Mouse (Mus musculus) CD8-positive naive resting alpha-beta T cell, adult 57 days (primary cell): ENCODE measurements around the gene Fam199x. TPM values are rescaled to one million over a fixed set of nuclear protein-coding genes. Genes with fewer than 3 reads are reported as not detected.

Source experiments
- total RNA-seq: library from RNA; stranded (reverse); gene quantifications from one replicate; pipeline ENCODE4 v1.2.4, GENCODE M21; 2023

The Fam199x gene
- total RNA-seq, result 7.4 TPM

DNA sequence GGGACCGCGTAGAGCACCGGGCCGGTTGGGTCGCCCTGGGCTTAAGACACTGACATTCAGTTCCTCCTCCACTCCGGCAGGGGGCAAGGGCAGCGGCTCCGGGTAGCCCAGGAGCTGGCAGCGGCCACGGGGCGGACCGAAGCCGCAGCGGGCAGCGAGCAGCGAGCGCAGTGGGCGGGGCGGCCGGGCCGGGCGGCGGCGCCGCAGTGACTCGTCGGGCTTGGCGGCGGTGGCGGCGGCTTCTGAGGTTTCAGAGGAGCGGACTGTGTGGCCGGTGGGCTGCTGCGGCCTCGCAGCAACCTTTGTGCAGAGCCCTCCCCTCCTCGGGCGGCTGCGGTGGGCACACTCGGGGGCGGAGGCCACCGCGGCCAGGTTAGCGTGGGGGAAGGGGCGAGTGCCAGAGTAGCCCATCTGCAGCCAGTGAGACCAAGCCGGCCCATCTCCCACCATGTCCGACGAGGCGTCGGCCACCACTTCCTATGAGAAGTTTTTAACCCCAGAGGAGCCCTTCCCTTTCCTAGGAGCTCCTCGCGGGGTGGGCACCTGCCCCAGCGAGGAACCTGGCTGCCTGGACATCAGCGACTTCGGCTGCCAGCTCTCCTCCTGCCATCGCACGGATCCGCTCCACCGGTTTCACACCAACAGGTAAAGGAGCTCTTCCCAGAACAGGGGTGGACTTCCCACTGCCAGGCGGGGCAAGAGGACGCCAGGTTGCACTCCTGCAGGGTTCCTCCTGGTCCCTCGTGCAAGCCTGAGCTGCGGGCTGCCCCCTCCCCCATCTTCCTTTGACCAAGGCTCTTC lies at the start of gene Fam199x:
Gene Fam199x (plus strand): TSS at position 170 of the 801 bp plus-strand sequence.

GRCm38 (mm10) chrX:137038000-137038483 lies 11.4 kb upstream of the Fam199x start, which contains the start of gene Slc25a53:
TSS of gene Slc25a53 (minus strand) at chrX:137038302.

DNA sequence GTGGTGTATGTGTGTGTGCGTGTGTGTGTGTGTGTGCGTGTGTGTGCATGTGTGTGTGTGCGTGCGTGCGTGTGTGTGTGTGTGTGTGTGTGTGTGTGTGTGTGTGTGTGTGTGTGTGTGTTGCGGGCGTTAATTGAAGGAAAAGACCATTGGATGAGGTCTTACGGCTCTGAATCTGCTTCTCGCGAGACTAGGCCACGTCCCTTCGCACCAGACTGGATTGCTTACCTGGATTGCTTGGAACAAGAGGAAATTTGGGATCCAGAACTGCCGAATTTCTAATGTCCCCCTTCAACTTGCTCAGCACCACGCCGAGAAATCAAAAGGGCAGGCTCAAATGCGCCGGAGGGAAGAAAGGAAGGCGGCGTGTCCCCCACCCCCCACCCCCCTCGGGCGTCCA lies 72.3 kb downstream of the Fam199x start, which contains the start of gene Esx1:
Gene Esx1 (minus strand): TSS at position 366 of the 400 bp plus-strand sequence.

Other genes starting within 250 kb of the Fam199x start
- gene Plp1, start 226.9 kb upstream of the Fam199x start, total RNA-seq, result 4.7 TPM
- gene Rab9b, start 180.8 kb upstream of the Fam199x start, total RNA-seq, result not detected
- not detected for gene H2bfm, start 122.3 kb upstream of the Fam199x start, total RNA-seq
- gene Tmsb15b2, start 74.1 kb upstream of the Fam199x start, total RNA-seq, result 33.4 TPM
- gene Tmsb15l, start 72.7 kb upstream of the Fam199x start, total RNA-seq, result not detected
- 9.3 TPM for gene Tmsb15b1, start 72.7 kb upstream of the Fam199x start, total RNA-seq
- 4.9 TPM for gene Zcchc18, start 56.4 kb upstream of the Fam199x start, total RNA-seq
- 35.6 TPM for gene Slc25a53, start 11.3 kb upstream of the Fam199x start, total RNA-seq
- gene Esx1, start 72.5 kb downstream of the Fam199x start, total RNA-seq, result not detected